Mouse (Mus musculus) testis, postnatal 14 days (tissue): ENCODE results near the gene 2010300C02Rik.
A peak's percentile ranks its signal among the peaks of the same experiment; 100 is the strongest.
"Not testable (repeated sequence)": the region's sequence is repeated elsewhere in the genome, so short reads cannot be mapped to it uniquely, and the experiment has no call there.

Experiments
- DNase-seq: peaks from one replicate; pipeline ENCODE4 v3.0.0; 2021; ENCODE audit warnings: low spot score

Gene 2010300C02Rik

GRCm38 (mm10) chr1:37719761-37720640 is at the start of gene 2010300C02Rik:
Gene 2010300C02Rik (minus strand): TSS chr1:37720085.
- DNase-seq: no peak

- no peak for DNase-seq
These were observed 39.5 kb upstream of the 2010300C02Rik start for GRCm38 (mm10) chr1:37759407-37759806.

- DNase-seq: no peak
These were observed 24.9 kb upstream of the 2010300C02Rik start for GRCm38 (mm10) chr1:37744650-37745259.

GRCm38 (mm10) chr1:37742602-37743270 is 22.9 kb upstream of the 2010300C02Rik start:
- DNase-seq: no peak

GRCm38 (mm10) chr1:37742126-37742525 is 22.2 kb upstream of the 2010300C02Rik start:
- no peak for DNase-seq

- no peak for DNase-seq
These were observed 20.4 kb upstream of the 2010300C02Rik start for GRCm38 (mm10) chr1:37740161-37740802.

- DNase-seq: no peak
These were observed 19.0 kb upstream of the 2010300C02Rik start for GRCm38 (mm10) chr1:37738895-37739294.

- DNase-seq: no peak
These were observed 17.2 kb upstream of the 2010300C02Rik start for GRCm38 (mm10) chr1:37737045-37737444.

- DNase-seq: no peak
These were observed 16.0 kb upstream of the 2010300C02Rik start for GRCm38 (mm10) chr1:37735932-37736331.

GRCm38 (mm10) chr1:37734841-37735240 is 15.0 kb upstream of the 2010300C02Rik start:
- DNase-seq: no peak

GRCm38 (mm10) chr1:37729353-37729752 is 9.5 kb upstream of the 2010300C02Rik start:
- no peak for DNase-seq

- no peak for DNase-seq
These were observed 8.2 kb upstream of the 2010300C02Rik start for GRCm38 (mm10) chr1:37728053-37728452.

- DNase-seq: no peak
These were observed 7.3 kb upstream of the 2010300C02Rik start for GRCm38 (mm10) chr1:37727186-37727585.

- no peak for DNase-seq
These were observed 6.5 kb upstream of the 2010300C02Rik start for GRCm38 (mm10) chr1:37726426-37726825.

- DNase-seq: no peak
These were observed 6.0 kb upstream of the 2010300C02Rik start for GRCm38 (mm10) chr1:37725880-37726279.

GRCm38 (mm10) chr1:37721092-37721491 is 1.2 kb upstream of the 2010300C02Rik start:
- DNase-seq: no peak

GRCm38 (mm10) chr1:37719030-37719723 is 708 bp downstream of the 2010300C02Rik start:
- no peak for DNase-seq

GRCm38 (mm10) chr1:37718516-37718915 is 1.4 kb downstream of the 2010300C02Rik start:
- DNase-seq: no peak

GRCm38 (mm10) chr1:37717415-37718195 is 2.3 kb downstream of the 2010300C02Rik start:
- peak; percentile 51 for DNase-seq

GRCm38 (mm10) chr1:37712357-37712737 is 7.5 kb downstream of the 2010300C02Rik start:
- not testable (repeated sequence) for DNase-seq
